Mouse (Mus musculus) MEL (cell line): ENCODE measurements around the gene Zzef1. TPM values are rescaled to one million over a fixed set of nuclear protein-coding genes. Genes with fewer than 3 reads are reported as not detected.
A peak's percentile ranks its signal among the peaks of the same experiment; 100 is the strongest.

Source experiments
- DNase-seq: peaks from one replicate; pipeline ENCODE4 v3.0.0; 2011; ENCODE audit warnings: low read depth, low spot score
- H3K27ac ChIP-seq: 2 replicates; pipeline ENCODE4 v1.5.1; 2012; ENCODE audit warnings: low read depth, mild to moderate bottlenecking, control low read depth, low read length, moderate library complexity; ENCODE audit not compliant: control insufficient read depth
- H3K27me3 ChIP-seq, 2 experiments: fragments of 150-350 bp in 1 of 2; sonication (generic) in 1 of 2; 2 replicates each; pipeline ENCODE4 v1.6.1; 2012; ENCODE audit warnings: low read length in 2 of 2, mild to moderate bottlenecking in 2 of 2, improper control_type of control experiment in 1 of 2, moderate library complexity in 1 of 2; ENCODE audit not compliant: insufficient read depth in 2 of 2, control insufficient read depth in 1 of 2
- H3K36me3 ChIP-seq, 2 experiments: 2 replicates each; pipeline ENCODE4 v1.6.1; 2012 to 2014; ENCODE audit warnings: low read length in 2 of 2, improper control_type of control experiment in 1 of 2, inconsistent platforms in 1 of 2, mild to moderate bottlenecking in 1 of 2; ENCODE audit not compliant: insufficient read depth in 2 of 2, control insufficient read depth in 1 of 2
- H3K4me1 ChIP-seq, 2 experiments: fragments of 150-350 bp in 1 of 2; sonication (generic) in 1 of 2; 2 replicates each; pipeline ENCODE4 v1.6.1; 2012; ENCODE audit warnings: low read length in 2 of 2, improper control_type of control experiment in 1 of 2, mild to moderate bottlenecking in 1 of 2; ENCODE audit not compliant: insufficient read depth in 2 of 2, control insufficient read depth in 1 of 2
- H3K4me3 ChIP-seq, 2 experiments: fragments of 150-350 bp in 1 of 2; sonication (generic) in 1 of 2; 2 replicates each; pipeline ENCODE4 v1.5.1; 2012; ENCODE audit warnings: low read depth in 2 of 2, low read length in 2 of 2, mild to moderate bottlenecking in 2 of 2, moderate library complexity in 2 of 2, control low read depth in 1 of 2, improper control_type of control experiment in 1 of 2; ENCODE audit not compliant: control insufficient read depth in 1 of 2, insufficient read depth in 1 of 2
- H3K79me2 ChIP-seq: 2 replicates; pipeline ENCODE4 v1.6.1; 2012; ENCODE audit warnings: mild to moderate bottlenecking, low read length, moderate library complexity; ENCODE audit not compliant: control insufficient read depth, poor library complexity, insufficient read depth
- H3K9ac ChIP-seq: 2 replicates; pipeline ENCODE4 v1.6.1; 2012; ENCODE audit warnings: low read depth, mild to moderate bottlenecking, control low read depth, low read length, moderate library complexity; ENCODE audit not compliant: control insufficient read depth, poor library complexity, severe bottlenecking
- H3K9me3 ChIP-seq: fragments of 150-350 bp; sonication (generic); replicated peaks from 2 replicates; pipeline ENCODE4 v1.6.1; 2012; ENCODE audit warnings: mild to moderate bottlenecking, low read length, improper control_type of control experiment, moderate library complexity; ENCODE audit not compliant: insufficient read depth
- BHLHE40 ChIP-seq: IDR thresholded peaks from 2 replicates; pipeline ENCODE4 v1.6.1; 2012; ENCODE audit warnings: low read depth, mild to moderate bottlenecking, inconsistent platforms, low read length, improper control_type of control experiment, borderline replicate concordance
- CHD1 ChIP-seq: IDR thresholded peaks from 2 replicates; pipeline ENCODE4 v1.6.1; 2012; ENCODE audit warnings: low read depth, mild to moderate bottlenecking, inconsistent platforms, low read length, improper control_type of control experiment
- ELF1 ChIP-seq: IDR thresholded peaks from 2 replicates; pipeline ENCODE4 v1.6.1; 2014; ENCODE audit warnings: low read depth, mild to moderate bottlenecking, inconsistent platforms, low read length, improper control_type of control experiment, moderate library complexity
- EP300 ChIP-seq, 2 experiments: IDR thresholded peaks; 2 replicates each; pipeline ENCODE4 v1.6.1; 2011; ENCODE audit warnings: improper control_type of control experiment in 2 of 2, low read length in 2 of 2, low read depth in 1 of 2, mild to moderate bottlenecking in 1 of 2
- ETS1 ChIP-seq: IDR thresholded peaks from 2 replicates; pipeline ENCODE4 v1.6.1; 2012; ENCODE audit warnings: low read depth, mild to moderate bottlenecking, inconsistent platforms, low read length, improper control_type of control experiment, moderate library complexity
- GATA1 ChIP-seq: IDR thresholded peaks from 2 replicates; pipeline ENCODE4 v1.6.1; 2011; ENCODE audit warnings: low read depth, low read length, improper control_type of control experiment
- HCFC1 ChIP-seq: IDR thresholded peaks from 2 replicates; pipeline ENCODE4 v1.6.1; 2012; ENCODE audit warnings: low read depth, mild to moderate bottlenecking, inconsistent platforms, low read length, improper control_type of control experiment, moderate library complexity
- JUND ChIP-seq: IDR thresholded peaks from 2 replicates; pipeline ENCODE4 v1.6.1; 2011; ENCODE audit warnings: low read depth, mild to moderate bottlenecking, improper control_type of control experiment, low read length
- KAT2A ChIP-seq: conservative IDR thresholded peaks from 2 replicates; pipeline ENCODE4 v1.6.1; 2012; ENCODE audit warnings: low read depth, low read length, improper control_type of control experiment, inconsistent platforms
- MAFK ChIP-seq: IDR thresholded peaks from 2 replicates; pipeline ENCODE4 v1.6.1; 2011; ENCODE audit warnings: low read depth, mild to moderate bottlenecking, low read length, improper control_type of control experiment, borderline replicate concordance
- MAX ChIP-seq: IDR thresholded peaks from 2 replicates; pipeline ENCODE4 v1.6.1; 2011; ENCODE audit warnings: low read length, improper control_type of control experiment
- MAZ ChIP-seq: IDR thresholded peaks from 2 replicates; pipeline ENCODE4 v1.6.1; 2012; ENCODE audit warnings: low read depth, mild to moderate bottlenecking, inconsistent platforms, low read length, improper control_type of control experiment
- MEF2A ChIP-seq: IDR thresholded peaks from 2 replicates; pipeline ENCODE4 v1.6.1; 2014; ENCODE audit warnings: low read depth, mild to moderate bottlenecking, inconsistent platforms, low read length, improper control_type of control experiment; ENCODE audit not compliant: poor library complexity, insufficient replicate concordance, severe bottlenecking; ENCODE audit errors: extremely low read depth
- MXI1 ChIP-seq: IDR thresholded peaks from 2 replicates; pipeline ENCODE4 v1.6.1; 2011; ENCODE audit warnings: mild to moderate bottlenecking, low read depth, low read length, improper control_type of control experiment
- MYB ChIP-seq: IDR thresholded peaks from 2 replicates; pipeline ENCODE4 v1.6.1; 2011; ENCODE audit warnings: mild to moderate bottlenecking, low read depth, low read length, improper control_type of control experiment
- MYC ChIP-seq: IDR thresholded peaks from 2 replicates; pipeline ENCODE4 v1.6.1; 2011; ENCODE audit warnings: low read depth, mild to moderate bottlenecking, low read length, improper control_type of control experiment, moderate library complexity
- NELFE ChIP-seq: IDR thresholded peaks from 2 replicates; pipeline ENCODE4 v1.6.1; 2011; ENCODE audit warnings: low read depth, low read length, improper control_type of control experiment
- NRF1 ChIP-seq: IDR thresholded peaks from 2 replicates; pipeline ENCODE4 v1.6.1; 2014; ENCODE audit warnings: low read depth, mild to moderate bottlenecking, inconsistent platforms, low read length, improper control_type of control experiment, moderate library complexity; ENCODE audit not compliant: poor library complexity, insufficient read depth, severe bottlenecking
- POLR2A ChIP-seq, 2 experiments: IDR thresholded peaks; 2 replicates each; pipeline ENCODE4 v1.6.1; 2011 to 2012; ENCODE audit warnings: low read length in 2 of 2, mild to moderate bottlenecking in 2 of 2, control low read depth in 1 of 2, improper control_type of control experiment in 1 of 2, low read depth in 1 of 2, moderate library complexity in 1 of 2; ENCODE audit not compliant: control insufficient read depth in 1 of 2, insufficient read depth in 1 of 2, poor library complexity in 1 of 2
- POLR2AphosphoS2 ChIP-seq: IDR thresholded peaks from 2 replicates; pipeline ENCODE4 v1.6.1; 2011; ENCODE audit warnings: low read length, improper control_type of control experiment
- POLR2AphosphoS5 ChIP-seq: IDR thresholded peaks from 2 replicates; pipeline ENCODE4 v1.6.1; 2012; ENCODE audit warnings: low read depth, borderline replicate concordance, mild to moderate bottlenecking, inconsistent platforms, low read length, moderate library complexity, mixed read lengths
- RAD21 ChIP-seq: IDR thresholded peaks from 2 replicates; pipeline ENCODE4 v1.6.1; 2011; ENCODE audit warnings: mild to moderate bottlenecking, low read depth, low read length, improper control_type of control experiment
- TAL1 ChIP-seq: IDR thresholded peaks from 2 replicates; pipeline ENCODE4 v1.6.1; 2012; ENCODE audit warnings: mild to moderate bottlenecking, inconsistent platforms, low read length, moderate library complexity, mixed read lengths
- TCF12 ChIP-seq: IDR thresholded peaks from 2 replicates; pipeline ENCODE4 v1.6.1; 2014; ENCODE audit warnings: low read depth, mild to moderate bottlenecking, inconsistent platforms, low read length, improper control_type of control experiment, moderate library complexity
- UBTF ChIP-seq: IDR thresholded peaks from 2 replicates; pipeline ENCODE4 v1.6.1; 2012; ENCODE audit warnings: low read depth, mild to moderate bottlenecking, inconsistent platforms, low read length, improper control_type of control experiment, moderate library complexity, borderline replicate concordance; ENCODE audit not compliant: insufficient read depth
- USF1 ChIP-seq: IDR thresholded peaks from 2 replicates; pipeline ENCODE4 v1.6.1; 2014; ENCODE audit warnings: low read depth, mild to moderate bottlenecking, inconsistent platforms, low read length, improper control_type of control experiment, moderate library complexity
- USF2 ChIP-seq, 2 experiments: IDR thresholded peaks; 2 replicates each; pipeline ENCODE4 v1.6.1; 2011 to 2012; ENCODE audit warnings: improper control_type of control experiment in 2 of 2, low read length in 2 of 2, borderline replicate concordance in 1 of 2, inconsistent platforms in 1 of 2, low read depth in 1 of 2, mild to moderate bottlenecking in 1 of 2; ENCODE audit not compliant: insufficient read depth in 1 of 2
- ZC3H11A ChIP-seq: IDR thresholded peaks from 2 replicates; pipeline ENCODE4 v1.6.1; 2012; ENCODE audit warnings: low read depth, mild to moderate bottlenecking, inconsistent platforms, low read length, improper control_type of control experiment
- ZKSCAN1 ChIP-seq: IDR thresholded peaks from 2 replicates; pipeline ENCODE4 v1.6.1; 2012; ENCODE audit warnings: low read depth, mild to moderate bottlenecking, inconsistent platforms, low read length, improper control_type of control experiment, moderate library complexity
- ZMIZ1 ChIP-seq: IDR thresholded peaks from 2 replicates; pipeline ENCODE4 v1.6.1; 2012; ENCODE audit warnings: low read depth, mild to moderate bottlenecking, inconsistent platforms, low read length, improper control_type of control experiment, moderate library complexity
- ZNF384 ChIP-seq: IDR thresholded peaks from 2 replicates; pipeline ENCODE4 v1.6.1; 2012; ENCODE audit warnings: low read depth, mild to moderate bottlenecking, inconsistent platforms, low read length, improper control_type of control experiment
- polyA plus RNA-seq, 2 experiments: library from polyadenylated mRNA; stranded (reverse) in 1 of 2; unstranded in 1 of 2; fragments of >175 nt in 1 of 2; fragments of >200 nt in 1 of 2; gene quantifications; 2 replicates each; pipeline versions ENCODE4 v1.2.1 to v1.2.4; 2012; ENCODE audit warnings: low replicate concordance in 2 of 2, low read depth in 1 of 2; ENCODE audit not compliant: insufficient read length in 2 of 2, insufficient read depth in 1 of 2, missing spikeins in 1 of 2
- total RNA-seq: library from RNA; depleted of rRNA; stranded (reverse); fragments of 300-350 nt; gene quantifications from 2 replicates; pipeline ENCODE4 v1.2.3, GENCODE M21; 2012

Gene Zzef1
- total and polyA plus RNA-seq, 3 experiments, result 13.3 to 17.6 TPM; not detected in 1

GRCm38 (mm10) chr11:72961072-72961980 lies 165.3 kb downstream of the Zzef1 start, which contains the start of gene Atp2a3 (continued):
- TF ChIP-seq CHD1, result 0 out of 2 replicates have a peak, but pooled peaks have one; percentile 65
- TF ChIP-seq EP300 (IDR thresholded peaks at IDR 0.05; ENCODE audit: low read depth in 1 of 2, low read length in 2 of 2), result peak in 1 of 2 experiments; percentile 51; a peak in 2 of 4 replicates
- TF ChIP-seq TAL1, result peak; percentile 59
- no peak for TF ChIP-seq MEF2A
- TF ChIP-seq, all 39 proteins: peak for 20

- Histone ChIP-seq H3K79me2 (no peaks in the 10 kb centered on the region; the same call in none of the 2 replicates), H3K9me3 (no peaks in the 10 kb centered on the region), H3K36me3 (peaks cover 0 to 9% of the 10 kb centered on the region in 2 experiments; a peak in 3 of 4 replicates), H3K4me1 (peaks cover 7 to 22% of the 10 kb centered on the region in 2 experiments), H3K27me3 (no peaks in the 10 kb centered on the region), H3K9ac (no peak overlapping the region; the same call in 1 of the 2 replicates), H3K27ac (peak overlapping the region; percentile 10; the same call in 1 of the 2 replicates), H3K4me3 (no peak overlapping the region)
- peak; percentile 45 for DNase-seq
- TF ChIP-seq EP300 (IDR thresholded peaks at IDR 0.05; ENCODE audit: low read depth in 1 of 2, low read length in 2 of 2) (peak in 1 of 2 experiments; percentile 72; a peak in 2 of 4 replicates), NELFE (no peak), MAZ (no peak), GATA1 (peak; percentile 57), USF2 (IDR thresholded peaks at IDR 0.05; ENCODE audit: borderline replicate concordance in 1 of 2, insufficient read depth in 1 of 2, low read depth in 1 of 2, low read length in 2 of 2) (no peak), MAFK (no peak), MYB (no peak), KAT2A (no peak), BHLHE40 (no peak), TCF12 (peak; percentile 59; the same call in 1 of the 2 replicates), UBTF (no peak), POLR2A (IDR thresholded peaks at IDR 0.05; ENCODE audit: control insufficient read depth in 1 of 2, insufficient read depth in 1 of 2, low read depth in 1 of 2, low read length in 2 of 2, poor library complexity in 1 of 2) (no peak), MYC (no peak), MXI1 (no peak), JUND (no peak), USF1 (no peak), ETS1 (peak; percentile 33; the same call in 1 of the 2 replicates), ELF1 (no peak), MEF2A (peak; percentile 90; the same call in 1 of the 2 replicates), HCFC1 (no peak), ZC3H11A (no peak), ZKSCAN1 (no peak), POLR2AphosphoS5 (no peak), POLR2AphosphoS2 (no peak), ZNF384 (peak; percentile 77), CHD1 (no peak), RAD21 (no peak), ZMIZ1 (no peak), NRF1 (no peak), MAX (no peak)
These were observed 166.4 kb downstream of the Zzef1 start for GRCm38 (mm10) chr11:72962378-72962777.
